Mouse (Mus musculus): ENCODE results near the gene Mcts1. TPM values are rescaled to one million over a fixed set of nuclear protein-coding genes. Genes with fewer than 3 reads are reported as not detected.
A peak's percentile ranks its signal among the peaks of the same experiment; 100 is the strongest.

Mcts1 gene
- total RNA-seq, 1 experiment = 44.7 TPM

DNA sequence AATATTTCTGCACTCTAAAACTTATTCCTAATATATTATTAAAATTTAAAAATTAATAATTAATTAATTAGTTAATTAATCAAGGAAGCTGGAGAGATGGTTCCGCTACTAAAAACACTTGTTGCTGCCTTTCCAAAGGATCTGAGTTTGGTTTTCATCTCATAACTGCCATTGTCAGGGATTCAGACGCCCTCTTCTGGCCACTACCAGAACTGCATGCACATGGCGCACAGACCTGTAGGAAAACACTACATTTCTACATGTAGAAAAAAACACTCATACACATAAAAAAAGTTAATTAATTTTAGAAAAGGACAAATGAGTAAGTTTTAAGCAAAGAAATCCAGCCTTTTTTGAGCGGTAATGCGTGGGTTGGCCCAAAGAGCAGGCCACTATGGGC lies 54.3 kb downstream of the Mcts1 start:
- DNase-seq (ENCODE audit: low read depth, low spot score) = no peak
- no peak for TF ChIP-seq ZNF384 (IDR thresholded peaks at IDR 0.05; ENCODE audit: low read depth, low read length)
- no peak for TF ChIP-seq MAFK (IDR thresholded peaks at IDR 0.05; ENCODE audit: insufficient read depth, low read depth, low read length)
- TF ChIP-seq ZC3H11A (IDR thresholded peaks at IDR 0.05; ENCODE audit: borderline replicate concordance, low read depth, low read length) = peak; percentile 62
- TF ChIP-seq HCFC1 (IDR thresholded peaks at IDR 0.05; ENCODE audit: borderline replicate concordance, insufficient read depth, low read length) = no peak
- no peak for TF ChIP-seq CHD2 (IDR thresholded peaks at IDR 0.05; ENCODE audit: low read depth, low read length)
- no peaks in the 10 kb centered on the region for H3K9me3 ChIP-seq (ENCODE audit: control insufficient read depth, insufficient read depth, low read depth, low read length)
- peaks cover 0 to 2% of the 10 kb centered on the region in 2 experiments; a peak in 1 of 4 replicates for H3K4me1 ChIP-seq (ENCODE audit: control insufficient read depth in 2 of 2, insufficient read depth in 2 of 2, low read length in 2 of 2, poor library complexity in 1 of 2)
- no peak overlapping the region for H3K27ac ChIP-seq (ENCODE audit: insufficient read depth, low read depth, low read length, poor library complexity, severe bottlenecking)
- in situ Hi-C loops (cut with MboI; ENCODE audit: low sequenced_read_pairs in 2 of 2, unreplicated experiment in 2 of 2) = loop anchor here in 1 of 2 experiments (10.0 kb wide), 1 partner anchor 140 kb away; no protein-coding TSS in a partner anchor
- no peak overlapping the region for H3K4me3 ChIP-seq (ENCODE audit: insufficient read depth in 1 of 2, low read depth in 1 of 2, low read length in 2 of 2, poor library complexity in 1 of 2, severe bottlenecking in 1 of 2)
- no peak overlapping the region for H3K9ac ChIP-seq (ENCODE audit: insufficient read depth, low read depth, low read length, poor library complexity, severe bottlenecking)
- no peaks in the 10 kb centered on the region for H3K36me3 ChIP-seq (ENCODE audit: control insufficient read depth, insufficient read depth, low read length, poor library complexity, severe bottlenecking)

GRCm38 (mm10) chrX:38656206-38656883 lies 56.0 kb downstream of the Mcts1 start:
- H3K9me3 ChIP-seq (ENCODE audit: control insufficient read depth, insufficient read depth, low read depth, low read length) = no peaks in the 10 kb centered on the region
- no peak for TF ChIP-seq CHD2 (IDR thresholded peaks at IDR 0.05; ENCODE audit: low read depth, low read length)
- TF ChIP-seq ZC3H11A (IDR thresholded peaks at IDR 0.05; ENCODE audit: borderline replicate concordance, low read depth, low read length) = no peak
- no peak for TF ChIP-seq ZNF384 (IDR thresholded peaks at IDR 0.05; ENCODE audit: low read depth, low read length)
- TF ChIP-seq MAFK (IDR thresholded peaks at IDR 0.05; ENCODE audit: insufficient read depth, low read depth, low read length) = no peak
- no peak for TF ChIP-seq HCFC1 (IDR thresholded peaks at IDR 0.05; ENCODE audit: borderline replicate concordance, insufficient read depth, low read length)
- no peak overlapping the region for H3K9ac ChIP-seq (ENCODE audit: insufficient read depth, low read depth, low read length, poor library complexity, severe bottlenecking)
- H3K4me3 ChIP-seq (ENCODE audit: insufficient read depth in 1 of 2, low read depth in 1 of 2, low read length in 2 of 2, poor library complexity in 1 of 2, severe bottlenecking in 1 of 2) = no peak overlapping the region
- no peaks in the 10 kb centered on the region for H3K4me1 ChIP-seq (ENCODE audit: control insufficient read depth in 2 of 2, insufficient read depth in 2 of 2, low read length in 2 of 2, poor library complexity in 1 of 2)
- in situ Hi-C loops (cut with MboI; ENCODE audit: low sequenced_read_pairs in 2 of 2, unreplicated experiment in 2 of 2) = loop anchor here in 1 of 2 experiments (10.0 kb wide), 1 partner anchor 142 kb away; no protein-coding TSS in a partner anchor
- DNase-seq (ENCODE audit: low read depth, low spot score) = no peak
- H3K36me3 ChIP-seq (ENCODE audit: control insufficient read depth, insufficient read depth, low read length, poor library complexity, severe bottlenecking) = no peaks in the 10 kb centered on the region
- no peak overlapping the region for H3K27ac ChIP-seq (ENCODE audit: insufficient read depth, low read depth, low read length, poor library complexity, severe bottlenecking)

Other genes with a start within 250 kb of the Mcts1 start
- 33.1 and 34.0 TPM in 2 replicates for gene Lamp2, start 144.1 kb upstream of the Mcts1 start, total RNA-seq (2012; rRNA removed)
- 67.4 and 114 TPM in 2 replicates for gene Cul4b, start 24.4 kb upstream of the Mcts1 start, total RNA-seq (2012; rRNA removed)
- 13.8 and 17.1 TPM in 2 replicates for gene C1galt1c1, start 34.5 kb downstream of the Mcts1 start, total RNA-seq (2012; rRNA removed)
- not detected in 2 replicates for gene 6030498E09Rik, start 172.1 kb downstream of the Mcts1 start, total RNA-seq (2012; rRNA removed)

All from ES-E14 (cell line).